Mouse (Mus musculus) MEL-GATA-1-ER (cell line): ENCODE measurements at regions not wholly inside any gene's neighbourhood (a gene's known extent, or its start where the extent isn't known, plus 50 kb on each side); places are given as distances from the start of the nearest gene placed in this dataset.
A peak's percentile ranks its signal among the peaks of the same experiment; 100 is the strongest.

Source experiments
- DNase-seq: peaks from one replicate; pipeline ENCODE4 v3.0.0-alpha.2; 2012; ENCODE audit warnings: low read depth; ENCODE audit errors: extremely low read depth

- DNase-seq = no peak
These were observed 1050.7 kb downstream of the Tbl1xr1 start for GRCm38 (mm10) chr3:23127134-23127533.

GRCm38 (mm10) chr3:23135551-23135950 lies 1059.1 kb downstream of the Tbl1xr1 start:
- DNase-seq = no peak

- DNase-seq = no peak
These were observed 1062.5 kb downstream of the Tbl1xr1 start for GRCm38 (mm10) chr3:23138932-23139331.

GRCm38 (mm10) chr3:23164828-23165450 lies 1088.5 kb downstream of the Tbl1xr1 start:
- DNase-seq = no peak

GRCm38 (mm10) chr3:23183393-23183792 lies 1106.9 kb downstream of the Tbl1xr1 start:
- no peak for DNase-seq

GRCm38 (mm10) chr3:23188479-23188878 lies 1112.0 kb downstream of the Tbl1xr1 start:
- no peak for DNase-seq

- DNase-seq = no peak
These were observed 1123.6 kb downstream of the Tbl1xr1 start for GRCm38 (mm10) chr3:23200056-23200455.

- DNase-seq = peak; percentile 56
These were observed 1138.0 kb downstream of the Tbl1xr1 start for GRCm38 (mm10) chr3:23214427-23214826.

- no peak for DNase-seq
These were observed 1140.3 kb downstream of the Tbl1xr1 start for GRCm38 (mm10) chr3:23216754-23217153.

GRCm38 (mm10) chr3:23248291-23248690 lies 1171.8 kb downstream of the Tbl1xr1 start:
- no peak for DNase-seq

- DNase-seq = peak; percentile 85
These were observed 1175.7 kb downstream of the Tbl1xr1 start for GRCm38 (mm10) chr3:23252180-23252579.

- no peak for DNase-seq
These were observed 1222.4 kb downstream of the Tbl1xr1 start for GRCm38 (mm10) chr3:23298818-23299217.

- no peak for DNase-seq
These were observed 1257.8 kb downstream of the Tbl1xr1 start for GRCm38 (mm10) chr3:23334216-23334615.

GRCm38 (mm10) chr3:23334958-23335357 lies 1258.5 kb downstream of the Tbl1xr1 start:
- DNase-seq = peak; percentile 13

- DNase-seq = no peak
These were observed 1297.9 kb downstream of the Tbl1xr1 start for GRCm38 (mm10) chr3:23374341-23374740.

- no peak for DNase-seq
These were observed 1328.4 kb downstream of the Tbl1xr1 start for GRCm38 (mm10) chr3:23404877-23405276.

- no peak for DNase-seq
These were observed 1333.0 kb downstream of the Tbl1xr1 start for GRCm38 (mm10) chr3:23409431-23409830.

GRCm38 (mm10) chr3:23426956-23427355 lies 1350.5 kb downstream of the Tbl1xr1 start:
- DNase-seq = no peak

GRCm38 (mm10) chr3:23435016-23435415 lies 1358.6 kb downstream of the Tbl1xr1 start:
- no peak for DNase-seq

- DNase-seq = no peak
These were observed 1381.3 kb downstream of the Tbl1xr1 start for GRCm38 (mm10) chr3:23457720-23458119.

GRCm38 (mm10) chr3:23499889-23500288 lies 1423.4 kb downstream of the Tbl1xr1 start:
- DNase-seq = no peak

- no peak for DNase-seq
These were observed 1471.1 kb downstream of the Tbl1xr1 start for GRCm38 (mm10) chr3:23547546-23547945.

GRCm38 (mm10) chr3:23564340-23564739 lies 1487.9 kb downstream of the Tbl1xr1 start:
- DNase-seq = no peak

- DNase-seq = no peak
These were observed 1492.4 kb downstream of the Tbl1xr1 start for GRCm38 (mm10) chr3:23568806-23569205.
